Mouse (Mus musculus) midbrain, postnatal 0 days (tissue): ENCODE data around the gene Atp6v0a4. TPM values are rescaled to one million over a fixed set of nuclear protein-coding genes. Genes with fewer than 3 reads are reported as not detected.

Experiments
- ATAC-seq: fragments of 200-750 bp; cut with Nextera tagmentation; 2 replicates; pipeline ENCODE4 v1.8.0; 2017; ENCODE audit warnings: moderate number of reproducible peaks, mild to moderate bottlenecking, moderate TSS enrichment, moderate library complexity; ENCODE audit not compliant: low FRiP score
- DNase-seq: peaks from one replicate; pipeline ENCODE4 v3.0.0-alpha.2; 2015; ENCODE audit warnings: low spot score
- H3K27ac ChIP-seq: fragments of 300-500 bp; sonication (generic); 2 replicates; pipeline ENCODE4 v1.5.1; 2014; ENCODE audit warnings: low read depth, mild to moderate bottlenecking, low read length, mixed read lengths
- H3K27me3 ChIP-seq: fragments of 300-500 bp; sonication (generic); 2 replicates; pipeline ENCODE4 v1.6.1; 2014; ENCODE audit warnings: low read length, control low read depth, mixed read lengths; ENCODE audit not compliant: insufficient read depth
- H3K36me3 ChIP-seq: fragments of 300-500 bp; sonication (generic); 2 replicates; pipeline ENCODE4 v1.6.1; 2014; ENCODE audit warnings: low read length, control low read depth, mixed read lengths; ENCODE audit not compliant: insufficient read depth
- H3K4me1 ChIP-seq: fragments of 300-500 bp; sonication (generic); 2 replicates; pipeline ENCODE4 v1.6.1; 2014; ENCODE audit warnings: mild to moderate bottlenecking, control low read depth, antibody characterized with exemption, low read length, mixed read lengths; ENCODE audit not compliant: insufficient read depth
- H3K4me2 ChIP-seq: fragments of 300-500 bp; sonication (generic); 2 replicates; pipeline ENCODE4 v1.6.1; 2014; ENCODE audit warnings: low read depth, mild to moderate bottlenecking, low read length, mixed read lengths; ENCODE audit not compliant: poor library complexity, severe bottlenecking
- H3K4me3 ChIP-seq: fragments of 300-500 bp; sonication (generic); 2 replicates; pipeline ENCODE4 v1.5.1; 2014; ENCODE audit warnings: low read depth, mild to moderate bottlenecking, low read length, moderate library complexity
- H3K9ac ChIP-seq: fragments of 300-500 bp; sonication (generic); replicated peaks from 2 replicates; pipeline ENCODE4 v1.6.1; 2014; ENCODE audit warnings: mild to moderate bottlenecking, low read length, moderate library complexity, mixed read lengths; ENCODE audit not compliant: poor library complexity, severe bottlenecking
- H3K9me3 ChIP-seq: fragments of 300-500 bp; sonication (generic); 2 replicates; pipeline ENCODE4 v1.6.1; 2016; ENCODE audit warnings: low read length, control low read depth
- CTCF ChIP-seq: IDR thresholded peaks from 2 replicates; pipeline ENCODE4 v1.5.1; 2016; ENCODE audit warnings: antibody characterized with exemption, mild to moderate bottlenecking
- WGBS: fragments of 180-500 bp; shearing (Covaris S2); extraction: QIAGEN DNeasy Blood & Tissue Kit; methylation state at CpG from one replicate; pipeline ENCODE4 v1.1.7; 2014; 5-methylcytosine and 5-hydroxymethylcytosine counted together
- polyA plus RNA-seq: library from polyadenylated mRNA; unstranded; fragments of >200 nt; fragmentation: Nextera tagmentation; extraction: Ambion mirVana; gene quantifications from 2 replicates; pipeline ENCODE4 v1.2.1, GENCODE M21; 2015
- total RNA-seq: library from RNA; depleted of rRNA; stranded (reverse); fragments of >200 nt; gene quantifications from 2 replicates; pipeline ENCODE4 v1.2.3, GENCODE M21; 2014

Atp6v0a4 gene
- total and polyA plus RNA-seq, 2 experiments from 2014 or later = 0.27 to 0.30 TPM

DNA sequence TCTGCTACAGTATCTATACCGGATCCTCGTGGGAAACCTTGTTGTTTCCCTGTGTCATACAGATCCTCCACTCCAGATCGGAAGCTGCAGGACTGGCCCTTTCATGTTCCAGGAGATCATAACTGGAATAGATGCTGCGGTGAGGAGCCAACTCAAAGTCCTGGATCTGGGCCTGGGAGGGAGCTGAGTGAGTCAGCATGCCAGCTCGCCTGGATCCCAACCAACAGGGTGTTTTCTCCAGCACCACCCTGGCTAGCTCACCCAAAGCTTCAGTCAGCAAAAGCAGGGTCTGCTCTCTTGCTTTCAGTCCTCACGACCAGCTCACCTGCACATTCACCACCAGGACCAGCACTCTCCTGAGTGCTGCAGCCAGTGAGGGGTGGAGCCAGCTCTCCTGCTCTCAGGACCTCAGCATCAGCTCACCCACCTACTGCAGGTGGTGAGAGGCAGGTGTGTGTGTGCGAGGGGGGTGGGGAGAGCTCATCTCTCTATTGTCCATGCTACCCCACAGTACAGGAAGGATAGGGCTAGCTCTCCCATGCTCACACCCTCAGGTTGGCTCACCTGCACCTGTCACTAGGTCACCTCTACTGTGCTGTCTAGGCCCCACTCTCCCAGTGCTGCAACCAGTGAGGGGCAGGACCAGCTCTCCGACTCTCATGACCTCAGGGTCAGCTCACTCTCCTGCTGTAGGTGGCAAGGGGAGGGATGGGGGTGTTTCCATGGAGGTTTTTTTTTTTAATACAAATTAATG is 10.6 kb upstream of the Atp6v0a4 start:
- Histone ChIP-seq H3K27me3 (no peaks in the 10 kb centered on the region), H3K4me1 (no peaks in the 10 kb centered on the region), H3K4me2 (no peak overlapping the region), H3K4me3 (no peak overlapping the region), H3K9ac (no peak overlapping the region), H3K36me3 (peaks cover 28% of the 10 kb centered on the region), H3K27ac (no peak overlapping the region), H3K9me3 (no peaks in the 10 kb centered on the region)
- TF ChIP-seq CTCF = no peak
- DNase-seq (no peak), ATAC-seq (no peak)
- WGBS = 83% methylated on average over 8 of the region's 8 CpGs

GRCm38 (mm10) chr6:38131801-38132231 is 7.4 kb upstream of the Atp6v0a4 start:
- Histone ChIP-seq H3K4me1 (no peaks in the 10 kb centered on the region), H3K4me2 (no peak overlapping the region), H3K9me3 (no peaks in the 10 kb centered on the region), H3K27me3 (no peaks in the 10 kb centered on the region), H3K36me3 (peaks cover 40% of the 10 kb centered on the region), H3K4me3 (no peak overlapping the region), H3K27ac (no peak overlapping the region), H3K9ac (no peak overlapping the region)
- ATAC-seq (no peak), DNase-seq (peak; percentile 57)
- 69% methylated on average over 4 of the region's 4 CpGs for whole genome bisulfite sequencing
- TF ChIP-seq CTCF = no peak

- H3K27ac ChIP-seq = no peak overlapping the region
- DNase-seq = no peak
- 99% methylated on average over 5 of the region's 5 CpGs for WGBS
- H3K9me3 ChIP-seq = no peaks in the 10 kb centered on the region
- peaks cover 40% of the 10 kb centered on the region for H3K36me3 ChIP-seq
- H3K4me2 ChIP-seq = no peak overlapping the region
- no peaks in the 10 kb centered on the region for H3K27me3 ChIP-seq
- peak; percentile 39 for TF ChIP-seq CTCF
- H3K9ac ChIP-seq = no peak overlapping the region
- H3K4me1 ChIP-seq = no peaks in the 10 kb centered on the region
- ATAC-seq = no peak
- H3K4me3 ChIP-seq = no peak overlapping the region
Measured at GRCm38 (mm10) chr6:38129883-38130282, 5.5 kb upstream of the Atp6v0a4 start.

GRCm38 (mm10) chr6:38128115-38128514 is 3.7 kb upstream of the Atp6v0a4 start:
- peaks cover 36% of the 10 kb centered on the region for H3K36me3 ChIP-seq
- H3K9me3 ChIP-seq = no peaks in the 10 kb centered on the region
- no peak overlapping the region for H3K4me2 ChIP-seq
- 88% methylated on average over 14 of the region's 14 CpGs for WGBS
- no peak overlapping the region for H3K4me3 ChIP-seq
- ATAC-seq (no peak), DNase-seq (no peak)
- no peak for TF ChIP-seq CTCF
- H3K4me1 ChIP-seq = no peaks in the 10 kb centered on the region
- H3K27me3 ChIP-seq = no peaks in the 10 kb centered on the region
- H3K9ac ChIP-seq = no peak overlapping the region
- no peak overlapping the region for H3K27ac ChIP-seq

DNA sequence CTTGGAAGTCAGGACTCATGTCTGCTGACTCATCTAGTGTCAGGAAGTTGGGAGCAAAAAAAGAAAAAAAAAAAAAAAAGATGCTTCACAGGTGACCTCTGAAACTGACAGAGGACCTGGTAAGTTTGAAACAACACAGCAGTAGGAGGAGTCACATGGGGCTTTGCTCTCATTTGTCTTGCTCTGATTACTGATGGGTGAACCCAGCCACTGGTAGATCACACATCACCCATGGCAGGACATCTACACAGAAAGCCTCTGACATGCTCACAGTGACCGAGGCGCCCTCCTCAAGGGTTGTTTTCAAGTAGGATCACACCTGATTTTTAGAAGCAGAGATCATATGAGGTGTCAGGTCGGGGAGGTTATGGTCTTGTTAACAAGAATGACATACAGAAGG is 1.1 kb upstream of the Atp6v0a4 start:
- 96% methylated on average over 3 of the region's 3 CpGs for WGBS
- no peak for DNase-seq
- Histone ChIP-seq H3K4me3 (no peak overlapping the region), H3K27ac (no peak overlapping the region), H3K4me1 (no peaks in the 10 kb centered on the region), H3K27me3 (no peaks in the 10 kb centered on the region), H3K36me3 (peaks cover 35% of the 10 kb centered on the region), H3K9ac (no peak overlapping the region), H3K9me3 (no peaks in the 10 kb centered on the region), H3K4me2 (no peak overlapping the region)
- no peak for TF ChIP-seq CTCF
- no peak for ATAC-seq

- peaks cover 35% of the 10 kb centered on the region for H3K36me3 ChIP-seq
- WGBS = 95% methylated on average over 5 of the region's 5 CpGs
- no peaks in the 10 kb centered on the region for H3K27me3 ChIP-seq
- TF ChIP-seq CTCF = no peak
- H3K9ac ChIP-seq = no peak overlapping the region
- no peak overlapping the region for H3K4me2 ChIP-seq
- no peak for ATAC-seq
- DNase-seq = no peak
- H3K4me1 ChIP-seq = no peaks in the 10 kb centered on the region
- no peak overlapping the region for H3K27ac ChIP-seq
- no peak overlapping the region for H3K4me3 ChIP-seq
- no peaks in the 10 kb centered on the region for H3K9me3 ChIP-seq
Measured at GRCm38 (mm10) chr6:38124882-38125281, 496 bp upstream of the Atp6v0a4 start.
